Mouse (Mus musculus) layer of hippocampus, postnatal 14 days (tissue): Measurements from ENCODE around the gene Tbx4. TPM values are rescaled to one million over a fixed set of nuclear protein-coding genes. Genes with fewer than 3 reads are reported as not detected.

Source experiments
- DNase-seq, 2 experiments: peaks; one replicate each; pipeline ENCODE4 v3.0.0; 2021 to 2022; ENCODE audit warnings: low spot score in 2 of 2, mixed read lengths in 1 of 2
- total RNA-seq, 2 experiments: library from RNA; stranded (reverse); gene quantifications; 2 replicates each; pipeline ENCODE4 v1.2.3; 2021

Gene Tbx4
- total RNA-seq, 2 experiments from 2014 or later: 0.24 to 0.53 TPM

- no peak for DNase-seq
Measured at GRCm38 (mm10) chr11:85960273-85960672, 74.1 kb downstream of the Tbx4 start.

- no peak for DNase-seq
Measured at GRCm38 (mm10) chr11:85961498-85961897, 75.3 kb downstream of the Tbx4 start.

Other genes starting within 250 kb of the Tbx4 start
- gene Tbx2, start 53.9 kb upstream of the Tbx4 start, total RNA-seq: 1 to 10 TPM; 2.7 to 3.3 TPM
- gene Gm11444, start 36.1 kb upstream of the Tbx4 start, total RNA-seq: not detected